Mouse (Mus musculus): ENCODE results near the gene Cldn11. TPM values are rescaled to one million over a fixed set of nuclear protein-coding genes. Genes with fewer than 3 reads are reported as not detected.
A peak's percentile ranks its signal among the peaks of the same experiment; 100 is the strongest.

Gene Cldn11
- polyA plus RNA-seq, 1 experiment, result 0.80 TPM

DNA sequence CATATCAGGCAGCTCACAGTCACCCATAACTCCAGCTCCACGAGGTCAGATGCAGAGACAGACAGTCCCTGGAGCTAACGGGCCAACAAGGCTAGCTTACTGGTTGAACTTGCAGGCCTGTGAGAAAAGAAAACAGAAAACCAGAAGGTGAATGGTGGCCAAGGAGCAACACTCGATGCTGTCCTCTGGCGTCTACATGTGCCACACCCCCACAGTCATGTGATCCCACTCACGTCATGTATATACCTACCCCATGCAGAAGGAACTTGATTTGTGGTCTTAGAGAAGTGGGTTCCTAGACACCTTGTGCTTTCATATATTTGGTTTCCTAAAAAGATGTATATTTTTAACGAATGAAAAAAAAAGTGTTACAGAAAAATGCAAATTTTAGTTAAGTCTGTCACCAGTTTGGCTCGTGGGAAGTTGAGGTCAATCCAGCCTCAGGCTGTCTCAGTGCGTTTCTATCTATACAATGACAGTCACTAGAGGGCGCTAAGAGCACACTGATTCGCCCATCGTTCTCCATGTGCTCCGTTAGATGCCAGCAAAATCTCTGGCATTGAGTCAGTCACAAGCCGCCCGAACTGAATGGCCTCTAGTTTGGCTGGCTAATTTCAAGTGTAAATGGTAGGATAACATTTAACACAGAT lies 4.0 kb upstream of the Cldn11 start:
- no peak for TF ChIP-seq POLR2A (IDR thresholded peaks at IDR 0.05; ENCODE audit: borderline replicate concordance, control insufficient read depth, low read depth, low read length)
- TF ChIP-seq CTCF (IDR thresholded peaks at IDR 0.05; ENCODE audit: control insufficient read depth, insufficient read depth, low read length), result peak; percentile 79
- Histone ChIP-seq H3K4me3 (replicated peaks; ENCODE audit: control insufficient read depth, low read depth, low read length) (no peak overlapping the region), H3K27ac (ENCODE audit: control insufficient read depth, insufficient read depth, low read depth, low read length, poor library complexity) (no peak overlapping the region), H3K4me1 (ENCODE audit: control insufficient read depth, insufficient read depth, low read length) (no peaks in the 10 kb centered on the region; the same call in 1 of the 2 replicates)
- WGBS, result 7% methylated on average over 14 of the region's 14 CpGs

DNA sequence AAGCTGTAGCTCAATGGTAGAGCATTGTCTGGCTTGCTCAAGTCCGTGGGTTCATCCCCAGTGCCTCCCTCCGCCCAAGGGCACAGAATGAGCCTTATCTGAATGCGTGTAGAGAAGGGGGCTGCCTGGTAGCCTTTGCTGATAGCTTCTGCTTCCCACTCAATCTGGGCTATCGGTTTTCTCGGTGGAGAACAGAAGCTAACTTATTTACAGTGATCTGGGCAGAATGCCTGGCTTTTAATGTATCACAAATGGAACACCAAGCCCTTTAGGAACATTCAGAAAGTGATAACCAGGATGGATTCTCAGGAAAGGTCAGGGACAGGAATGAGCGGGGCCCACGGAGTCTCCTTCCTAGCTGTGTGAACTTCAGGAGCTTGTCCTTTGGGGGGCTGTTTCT lies 1.1 kb upstream of the Cldn11 start:
- WGBS, result 67% methylated on average over 7 of the region's 7 CpGs
- H3K4me1 ChIP-seq (ENCODE audit: control insufficient read depth, insufficient read depth, low read length), result no peaks in the 10 kb centered on the region; the same call in 1 of the 2 replicates
- no peak overlapping the region for H3K27ac ChIP-seq (ENCODE audit: control insufficient read depth, insufficient read depth, low read depth, low read length, poor library complexity)
- TF ChIP-seq POLR2A (IDR thresholded peaks at IDR 0.05; ENCODE audit: borderline replicate concordance, control insufficient read depth, low read depth, low read length) (no peak), CTCF (IDR thresholded peaks at IDR 0.05; ENCODE audit: control insufficient read depth, insufficient read depth, low read length) (no peak)
- H3K4me3 ChIP-seq (replicated peaks; ENCODE audit: control insufficient read depth, low read depth, low read length), result no peak overlapping the region

DNA sequence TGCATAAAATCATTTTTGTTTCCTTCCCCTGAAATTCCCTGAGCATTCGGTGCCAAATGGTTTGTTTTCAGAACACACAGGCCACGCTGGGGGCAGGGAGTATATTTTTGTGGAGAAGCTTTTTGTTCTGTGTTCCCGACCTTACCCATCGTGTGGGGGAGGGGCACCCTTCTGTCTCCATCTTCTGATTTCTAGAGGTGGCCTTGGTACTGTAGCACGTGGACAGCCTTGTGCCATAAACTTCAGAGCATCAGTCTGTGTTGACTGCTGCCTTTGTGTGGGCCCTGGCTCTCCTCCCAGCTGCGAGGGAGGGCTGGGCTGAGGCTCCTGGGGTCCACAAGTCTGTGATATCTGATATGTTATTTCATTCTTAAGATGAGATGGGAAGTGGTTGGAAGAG lies 2.4 kb downstream of the Cldn11 start:
- WGBS, result 60% methylated on average over 6 of the region's 6 CpGs
- Histone ChIP-seq H3K4me3 (replicated peaks; ENCODE audit: control insufficient read depth, low read depth, low read length) (no peak overlapping the region), H3K4me1 (ENCODE audit: control insufficient read depth, insufficient read depth, low read length) (no peaks in the 10 kb centered on the region), H3K27ac (ENCODE audit: control insufficient read depth, insufficient read depth, low read depth, low read length, poor library complexity) (no peak overlapping the region)
- TF ChIP-seq POLR2A (IDR thresholded peaks at IDR 0.05; ENCODE audit: borderline replicate concordance, control insufficient read depth, low read depth, low read length), result no peak
- TF ChIP-seq CTCF (IDR thresholded peaks at IDR 0.05; ENCODE audit: control insufficient read depth, insufficient read depth, low read length), result no peak

DNA sequence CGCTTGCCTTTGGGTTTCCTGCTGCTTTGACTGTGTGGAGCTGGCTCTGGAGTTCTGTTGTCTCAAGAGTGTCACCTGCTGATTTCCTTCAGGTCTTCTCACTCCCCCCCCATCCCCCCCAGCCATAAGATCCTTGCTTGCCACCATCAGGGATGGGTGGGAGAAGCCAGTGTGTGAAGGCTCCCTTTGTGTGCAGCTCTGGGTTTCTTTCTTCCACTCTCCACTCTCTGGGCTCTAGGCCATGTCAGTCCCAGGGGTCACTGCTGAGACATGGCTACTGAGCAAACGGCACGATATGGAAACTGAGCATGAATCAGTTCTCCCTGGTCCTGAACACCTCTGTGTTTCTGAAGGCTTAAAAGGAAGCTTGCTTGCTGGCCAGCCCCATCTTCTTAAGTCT lies 6.4 kb downstream of the Cldn11 start:
- Histone ChIP-seq H3K4me1 (ENCODE audit: control insufficient read depth, insufficient read depth, low read length) (no peaks in the 10 kb centered on the region), H3K4me3 (replicated peaks; ENCODE audit: control insufficient read depth, low read depth, low read length) (no peak overlapping the region), H3K27ac (ENCODE audit: control insufficient read depth, insufficient read depth, low read depth, low read length, poor library complexity) (no peak overlapping the region)
- WGBS, result 86% methylated on average over 3 of the region's 3 CpGs
- no peak for TF ChIP-seq CTCF (IDR thresholded peaks at IDR 0.05; ENCODE audit: control insufficient read depth, insufficient read depth, low read length)
- TF ChIP-seq POLR2A (IDR thresholded peaks at IDR 0.05; ENCODE audit: borderline replicate concordance, control insufficient read depth, low read depth, low read length), result no peak

DNA sequence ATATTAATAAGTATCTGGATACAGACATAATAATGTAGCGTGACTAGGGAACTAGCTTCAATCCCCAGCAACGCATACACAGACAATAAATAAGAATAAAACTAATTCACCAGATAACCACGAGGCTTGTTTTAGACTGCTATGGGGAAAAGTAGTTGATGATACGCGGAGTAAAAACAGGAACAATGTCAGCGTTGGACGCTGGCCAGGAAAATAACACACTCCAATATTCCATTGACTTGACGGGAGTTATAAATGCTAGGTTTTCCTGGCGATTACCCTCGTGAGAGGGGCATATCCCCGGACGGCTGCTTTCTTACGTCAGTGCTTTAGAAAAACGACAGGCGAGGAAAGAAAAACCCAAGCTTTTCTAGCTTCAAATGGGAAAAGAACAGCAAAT lies 8.1 kb downstream of the Cldn11 start:
- 71% methylated on average over 15 of the region's 15 CpGs for WGBS
- H3K27ac ChIP-seq (ENCODE audit: control insufficient read depth, insufficient read depth, low read depth, low read length, poor library complexity), result no peak overlapping the region
- TF ChIP-seq CTCF (IDR thresholded peaks at IDR 0.05; ENCODE audit: control insufficient read depth, insufficient read depth, low read length), result no peak
- no peak for TF ChIP-seq POLR2A (IDR thresholded peaks at IDR 0.05; ENCODE audit: borderline replicate concordance, control insufficient read depth, low read depth, low read length)
- no peak overlapping the region for H3K4me3 ChIP-seq (replicated peaks; ENCODE audit: control insufficient read depth, low read depth, low read length)
- H3K4me1 ChIP-seq (ENCODE audit: control insufficient read depth, insufficient read depth, low read length), result no peaks in the 10 kb centered on the region

DNA sequence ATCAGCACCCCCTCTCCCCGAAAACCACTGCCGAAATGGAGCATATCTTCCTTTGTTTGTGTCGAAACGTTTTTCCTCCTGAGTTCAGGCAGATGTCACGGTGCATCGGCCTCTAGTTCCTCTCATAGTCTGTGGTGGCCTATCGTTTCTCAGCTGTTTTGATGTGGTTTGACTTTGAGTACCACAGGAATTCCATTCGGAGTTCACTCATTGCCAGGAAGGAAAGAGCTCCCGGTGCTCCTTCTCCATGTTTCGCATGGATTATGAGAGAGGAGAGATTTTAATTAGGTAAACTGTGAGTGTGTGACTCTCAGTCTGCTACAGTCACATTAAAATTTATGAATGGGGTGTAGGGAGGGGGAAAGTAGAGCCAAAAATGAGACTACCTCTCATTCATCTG lies 10.3 kb downstream of the Cldn11 start:
- H3K4me1 ChIP-seq (ENCODE audit: control insufficient read depth, insufficient read depth, low read length), result no peaks in the 10 kb centered on the region
- WGBS, result 47% methylated on average over 10 of the region's 10 CpGs
- no peak for TF ChIP-seq POLR2A (IDR thresholded peaks at IDR 0.05; ENCODE audit: borderline replicate concordance, control insufficient read depth, low read depth, low read length)
- no peak for TF ChIP-seq CTCF (IDR thresholded peaks at IDR 0.05; ENCODE audit: control insufficient read depth, insufficient read depth, low read length)
- H3K27ac ChIP-seq (ENCODE audit: control insufficient read depth, insufficient read depth, low read depth, low read length, poor library complexity), result no peak overlapping the region
- H3K4me3 ChIP-seq (replicated peaks; ENCODE audit: control insufficient read depth, low read depth, low read length), result no peak overlapping the region

DNA sequence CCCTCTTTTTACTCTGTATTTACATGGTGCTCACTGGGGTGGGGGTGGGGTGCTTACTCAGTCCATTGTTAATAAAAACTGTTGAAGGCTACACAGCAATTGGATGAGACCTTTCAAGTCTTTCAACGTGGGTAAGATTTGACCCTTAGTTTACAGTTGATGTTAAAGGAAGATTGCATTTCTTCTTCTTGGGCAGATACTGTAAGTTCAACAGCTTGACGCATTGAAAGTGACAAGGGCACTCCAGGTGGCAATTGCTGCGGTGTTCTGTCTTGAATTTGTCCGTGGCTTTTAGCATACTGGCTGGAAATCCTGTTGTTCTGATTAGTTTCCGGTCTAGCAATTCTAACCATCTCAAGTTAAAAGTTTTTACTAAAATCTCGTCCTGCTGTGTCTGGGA lies 11.6 kb downstream of the Cldn11 start:
- Histone ChIP-seq H3K4me3 (replicated peaks; ENCODE audit: control insufficient read depth, low read depth, low read length) (no peak overlapping the region), H3K4me1 (ENCODE audit: control insufficient read depth, insufficient read depth, low read length) (no peaks in the 10 kb centered on the region)
- 55% methylated on average over 6 of the region's 6 CpGs for WGBS

DNA sequence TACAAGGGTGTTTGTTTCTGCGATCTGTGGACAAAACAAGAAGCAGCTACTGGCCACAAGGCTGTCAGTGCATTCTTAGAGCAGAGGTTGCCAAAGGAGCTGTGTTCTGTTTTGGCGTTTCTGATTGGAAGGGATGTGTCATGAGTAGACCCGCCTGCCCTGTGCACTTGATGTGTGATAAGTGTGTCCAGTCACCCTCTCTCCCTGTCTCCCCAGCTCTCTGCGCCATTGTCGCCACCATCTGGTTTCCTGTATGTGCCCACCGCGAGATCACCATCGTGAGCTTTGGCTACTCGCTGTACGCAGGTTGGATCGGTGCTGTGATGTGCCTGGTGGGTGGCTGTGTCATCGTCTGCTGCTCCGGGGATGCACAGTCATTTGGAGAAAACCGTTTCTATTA lies 13.1 kb downstream of the Cldn11 start:
- WGBS, result 83% methylated on average over 14 of the region's 14 CpGs
- TF ChIP-seq POLR2A (IDR thresholded peaks at IDR 0.05; ENCODE audit: borderline replicate concordance, control insufficient read depth, low read depth, low read length), result no peak
- TF ChIP-seq CTCF (IDR thresholded peaks at IDR 0.05; ENCODE audit: control insufficient read depth, insufficient read depth, low read length), result no peak
- Histone ChIP-seq H3K27ac (ENCODE audit: control insufficient read depth, insufficient read depth, low read depth, low read length, poor library complexity) (no peak overlapping the region; the same call in 1 of the 2 replicates), H3K4me3 (replicated peaks; ENCODE audit: control insufficient read depth, low read depth, low read length) (no peak overlapping the region), H3K4me1 (ENCODE audit: control insufficient read depth, insufficient read depth, low read length) (no peaks in the 10 kb centered on the region)

More for the DNA sequence above, 11.6 kb downstream of the Cldn11 start:
- no peak overlapping the region for H3K27ac ChIP-seq (ENCODE audit: control insufficient read depth, insufficient read depth, low read depth, low read length, poor library complexity)
- TF ChIP-seq POLR2A (IDR thresholded peaks at IDR 0.05; ENCODE audit: borderline replicate concordance, control insufficient read depth, low read depth, low read length), result no peak

DNA sequence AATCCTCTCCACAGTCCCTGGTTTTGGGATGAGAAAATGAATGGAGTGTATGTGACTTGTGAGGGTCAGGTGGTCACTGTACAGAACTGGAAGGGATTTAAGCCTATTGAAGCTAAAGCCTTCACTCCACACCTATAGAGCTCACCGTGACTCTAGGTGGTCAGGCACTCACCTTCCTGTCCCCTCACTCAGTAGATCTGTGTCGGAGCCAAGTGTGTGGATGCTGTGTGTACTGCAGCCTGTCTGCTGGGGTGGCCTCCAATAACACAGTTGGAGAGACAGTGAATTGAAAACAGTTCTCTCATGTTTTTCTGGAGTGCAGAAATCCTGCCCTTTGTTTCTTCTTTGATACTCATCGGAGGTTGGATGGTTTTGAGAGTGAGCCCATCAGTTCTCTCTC lies 16.1 kb downstream of the Cldn11 start:
- no peak for TF ChIP-seq POLR2A (IDR thresholded peaks at IDR 0.05; ENCODE audit: borderline replicate concordance, control insufficient read depth, low read depth, low read length)
- no peak for TF ChIP-seq CTCF (IDR thresholded peaks at IDR 0.05; ENCODE audit: control insufficient read depth, insufficient read depth, low read length)
- Histone ChIP-seq H3K27ac (ENCODE audit: control insufficient read depth, insufficient read depth, low read depth, low read length, poor library complexity) (no peak overlapping the region), H3K4me1 (ENCODE audit: control insufficient read depth, insufficient read depth, low read length) (no peaks in the 10 kb centered on the region), H3K4me3 (replicated peaks; ENCODE audit: control insufficient read depth, low read depth, low read length) (no peak overlapping the region)
- WGBS, result 63% methylated on average over 3 of the region's 3 CpGs
